Mouse (Mus musculus) limb, embryonic 10.5 days (tissue): Measurements from ENCODE around the gene Incenp. TPM values are rescaled to one million over a fixed set of nuclear protein-coding genes. Genes with fewer than 3 reads are reported as not detected.
"Not testable (repeated sequence)": the region's sequence is repeated elsewhere in the genome, so short reads cannot be mapped to it uniquely, and the experiment has no call there.

Experiments
- DNase-seq: peaks from one replicate; pipeline ENCODE4 v3.0.0-alpha.2; 2017; ENCODE audit warnings: low spot score
- H3K27ac ChIP-seq: fragments of 300-500 bp; sonication (generic); 2 replicates; pipeline ENCODE4 v1.5.1; 2016; ENCODE audit warnings: mild to moderate bottlenecking
- H3K27me3 ChIP-seq: fragments of 300-500 bp; sonication (generic); 2 replicates; pipeline ENCODE4 v1.6.1; 2016; ENCODE audit warnings: low read depth, mild to moderate bottlenecking; ENCODE audit not compliant: poor library complexity, severe bottlenecking
- H3K36me3 ChIP-seq: fragments of 300-500 bp; sonication (generic); 2 replicates; pipeline ENCODE4 v1.6.1; 2016; ENCODE audit warnings: mild to moderate bottlenecking, moderate library complexity
- H3K4me1 ChIP-seq: fragments of 300-500 bp; sonication (generic); 2 replicates; pipeline ENCODE4 v1.6.1; 2016
- H3K4me3 ChIP-seq: fragments of 300-500 bp; sonication (generic); 2 replicates; pipeline ENCODE4 v1.5.1; 2016; ENCODE audit warnings: mild to moderate bottlenecking, moderate library complexity
- H3K9me3 ChIP-seq: fragments of 300-500 bp; sonication (generic); replicated peaks from 2 replicates; pipeline ENCODE4 v1.6.1; 2016; ENCODE audit warnings: mild to moderate bottlenecking
- WGBS: fragments of 180-500 bp; shearing (Covaris S2); methylation state at CpG from one replicate; pipeline ENCODE4 v1.1.7; 2016; 5-methylcytosine and 5-hydroxymethylcytosine counted together
- microRNA-seq: library from miRNA; unstranded; fragments of <30 nt; microRNA quantifications from one replicate; pipeline ENCODE4, GENCODE M21; 2017
- polyA plus RNA-seq: library from polyadenylated mRNA; unstranded; fragments of >200 nt; fragmentation: Nextera tagmentation; extraction: Ambion mirVana; gene quantifications from 2 replicates; pipeline ENCODE4 v1.2.1, GENCODE M21; 2016

Gene Incenp
- polyA plus RNA-seq, 1 experiment from 2014 or later, result 183 TPM

- Histone ChIP-seq H3K27ac (no peak within 1 kb of the TSS), H3K36me3 (no peaks in the 10 kb centered on the region), H3K4me3 (no peak within 1 kb of the TSS), H3K9me3 (no peaks in the 10 kb centered on the region), H3K27me3 (no peaks in the 10 kb centered on the region), H3K4me1 (no peaks in the 10 kb centered on the region)
- 85% methylated on average over 2 of the region's 2 CpGs for WGBS
- no peak for DNase-seq
Measured at GRCm38 (mm10) chr19:9847262-9847661, 52.1 kb downstream of the Incenp start, which contains the start of gene Scgb2a2. Gene Scgb2a2 (plus strand): TSS chr19:9847562.

DNA sequence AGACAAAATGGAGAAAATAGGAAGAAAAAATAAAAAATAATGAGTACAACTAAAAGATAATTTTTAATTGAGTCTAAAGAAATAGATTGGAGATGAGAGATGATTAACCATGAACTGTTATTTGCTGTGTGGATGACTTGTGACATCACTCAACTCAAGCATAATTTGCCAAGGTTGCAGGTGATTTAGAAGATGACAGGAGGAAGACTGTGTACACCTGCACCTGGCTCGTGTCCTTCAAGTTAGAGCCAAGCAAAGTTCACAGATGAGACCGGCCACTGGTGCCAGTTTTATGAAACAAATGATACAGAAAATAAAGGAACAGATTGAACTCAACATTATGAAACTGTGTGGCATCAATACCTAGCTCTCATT is 62.0 kb downstream of the Incenp start:
- DNase-seq, result no peak
- Histone ChIP-seq H3K4me3 (no peak overlapping the region), H3K27me3 (no peaks in the 10 kb centered on the region), H3K36me3 (no peaks in the 10 kb centered on the region), H3K9me3 (no peaks in the 10 kb centered on the region), H3K27ac (no peak overlapping the region), H3K4me1 (no peaks in the 10 kb centered on the region)
- WGBS, result 60% methylated on average over 2 of the region's 2 CpGs

DNA sequence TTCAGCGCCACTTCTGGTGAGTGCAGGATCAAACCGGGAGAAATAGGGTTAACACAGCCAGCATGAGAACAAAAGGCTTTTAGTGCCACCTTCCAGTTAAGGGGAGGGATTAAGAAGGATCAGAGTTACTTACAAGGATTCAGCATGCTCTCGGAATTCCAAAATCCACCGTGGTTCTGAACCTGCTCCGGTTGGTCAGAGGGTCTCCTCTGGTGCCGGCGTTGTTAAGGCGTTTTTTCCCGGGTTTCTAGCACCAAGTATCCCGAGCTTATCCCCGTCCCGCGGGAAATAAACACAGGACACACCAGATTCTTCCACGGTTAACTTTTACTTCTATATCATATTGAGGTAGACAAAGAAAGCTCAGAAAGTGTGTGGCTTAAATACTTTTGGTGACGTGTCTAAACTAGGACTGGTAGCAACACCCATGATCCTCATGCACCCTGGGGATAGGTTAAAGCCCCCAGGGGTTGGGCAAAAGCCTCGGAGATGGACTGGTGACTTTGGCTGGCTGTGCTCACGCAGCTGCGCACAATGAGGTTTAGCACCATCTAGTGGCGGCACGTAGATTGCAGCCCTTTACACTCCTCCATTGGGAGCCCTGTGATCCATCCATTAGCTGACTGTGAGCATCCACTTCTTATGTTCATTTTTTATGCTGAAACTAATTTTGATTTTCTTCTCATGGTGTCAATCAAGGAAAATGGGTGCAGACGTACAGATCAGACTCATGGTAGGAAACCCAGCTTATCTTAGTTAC is 62.6 kb downstream of the Incenp start:
- not testable (repeated sequence) for H3K9me3 ChIP-seq

More for the DNA sequence above, 62.6 kb downstream of the Incenp start:
- Histone ChIP-seq H3K4me3 (peak overlapping the region; percentile 40), H3K27ac (peak overlapping the region; percentile 68)
- 13% methylated on average over 19 of the region's 21 CpGs for WGBS
- H3K4me1 ChIP-seq, H3K27me3 ChIP-seq, H3K36me3 ChIP-seq, DNase-seq: not testable (repeated sequence)

Small RNAs within 50 kb of the gene (microRNA-seq; reads per million reads assigned to microRNA genes)
- gene Gm22369 (not detected), gene Gm24484 (not detected)

Other genes with a start within 250 kb of the Incenp start
- not detected in 2 replicates for gene Scgb2a2, start 52.0 kb downstream of the Incenp start, polyA plus RNA-seq
- gene Fth1, start 81.0 kb upstream of the Incenp start, polyA plus RNA-seq, result 1,175 and 1,229 TPM in 2 replicates
- 2.3 TPM in 2 replicates for gene Best1, start 102.1 kb upstream of the Incenp start, polyA plus RNA-seq
- 39.2 and 41.5 TPM in 2 replicates for gene Rab3il1, start 102.1 kb upstream of the Incenp start, polyA plus RNA-seq
- 2.4 and 3.2 TPM in 2 replicates for gene Fads3, start 142.0 kb upstream of the Incenp start, polyA plus RNA-seq
- gene Fads2, start 202.2 kb upstream of the Incenp start, polyA plus RNA-seq, result 158 TPM in 2 replicates